Mouse (Mus musculus) megakaryocyte, embryonic 14.5 days (primary cell): Measurements from ENCODE around the gene Il11.

Experiments used
- FLI1 ChIP-seq: IDR thresholded peaks from 2 replicates; pipeline ENCODE4 v1.6.1; 2012; ENCODE audit warnings: low read length, inconsistent platforms, mixed read lengths
- GATA1 ChIP-seq: IDR thresholded peaks from 3 replicates; pipeline ENCODE4 v1.6.1; 2012; ENCODE audit warnings: mixed read lengths, low read length, inconsistent platforms, borderline replicate concordance

DNA sequence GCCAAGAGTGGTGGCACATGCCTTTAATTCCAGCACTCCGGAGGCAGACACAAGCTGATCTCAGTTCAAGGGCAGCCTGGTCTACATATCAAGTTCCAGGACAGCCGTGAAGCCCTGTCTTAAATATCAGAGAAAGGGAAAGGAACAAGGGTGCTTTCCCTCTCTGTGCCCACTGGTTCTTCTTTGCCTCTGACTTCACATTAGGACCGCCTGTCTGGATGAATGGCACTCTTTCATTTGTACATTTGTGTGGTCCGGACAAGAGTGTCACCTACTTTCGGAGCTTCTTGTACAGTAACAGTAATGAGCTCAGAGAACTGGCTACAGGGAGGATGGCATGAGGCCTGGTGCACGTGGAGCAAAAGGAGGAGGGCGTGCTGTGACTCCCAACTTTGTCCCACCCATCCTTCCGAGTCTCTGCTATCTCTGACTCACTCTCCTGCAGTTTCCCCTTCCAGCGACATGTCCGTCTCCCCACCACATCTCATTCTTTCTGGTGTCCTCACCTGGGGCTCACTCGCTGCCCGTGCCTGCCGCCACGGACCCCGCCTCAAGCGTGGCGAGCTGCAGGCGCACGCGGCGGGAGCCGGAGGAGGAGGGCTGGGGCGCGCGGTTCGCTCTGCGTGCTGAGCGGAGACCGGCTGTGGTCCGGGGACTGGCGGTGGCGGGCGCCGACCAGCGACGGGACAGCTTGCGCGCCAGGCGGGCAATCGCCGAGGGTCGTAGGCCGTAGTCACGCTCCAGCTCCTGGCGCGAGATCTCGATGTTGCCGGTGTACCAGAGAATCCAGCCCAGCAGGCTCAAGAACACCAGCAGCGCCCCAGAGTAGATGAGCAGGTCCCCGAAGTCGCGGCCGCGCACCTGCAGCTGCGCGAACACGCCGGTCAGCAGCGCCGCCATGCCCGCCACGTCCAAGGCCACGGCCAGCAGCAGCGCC lies 6.1 kb upstream of the Il11 start:
- TF ChIP-seq GATA1 (no peak), FLI1 (no peak)
